Mouse (Mus musculus) midbrain, postnatal 0 days (tissue): ENCODE data around the gene Igfbp2. TPM values are rescaled to one million over a fixed set of nuclear protein-coding genes. Genes with fewer than 3 reads are reported as not detected.
A peak's percentile ranks its signal among the peaks of the same experiment; 100 is the strongest.

Experiments
- ATAC-seq: fragments of 200-750 bp; cut with Nextera tagmentation; 2 replicates; pipeline ENCODE4 v1.8.0; 2017; ENCODE audit warnings: moderate number of reproducible peaks, mild to moderate bottlenecking, moderate TSS enrichment, moderate library complexity; ENCODE audit not compliant: low FRiP score
- DNase-seq: peaks from one replicate; pipeline ENCODE4 v3.0.0-alpha.2; 2015; ENCODE audit warnings: low spot score
- H3K27ac ChIP-seq: fragments of 300-500 bp; sonication (generic); 2 replicates; pipeline ENCODE4 v1.5.1; 2014; ENCODE audit warnings: low read depth, mild to moderate bottlenecking, low read length, mixed read lengths
- H3K27me3 ChIP-seq: fragments of 300-500 bp; sonication (generic); 2 replicates; pipeline ENCODE4 v1.6.1; 2014; ENCODE audit warnings: low read length, control low read depth, mixed read lengths; ENCODE audit not compliant: insufficient read depth
- H3K36me3 ChIP-seq: fragments of 300-500 bp; sonication (generic); 2 replicates; pipeline ENCODE4 v1.6.1; 2014; ENCODE audit warnings: low read length, control low read depth, mixed read lengths; ENCODE audit not compliant: insufficient read depth
- H3K4me1 ChIP-seq: fragments of 300-500 bp; sonication (generic); 2 replicates; pipeline ENCODE4 v1.6.1; 2014; ENCODE audit warnings: mild to moderate bottlenecking, control low read depth, antibody characterized with exemption, low read length, mixed read lengths; ENCODE audit not compliant: insufficient read depth
- H3K4me2 ChIP-seq: fragments of 300-500 bp; sonication (generic); 2 replicates; pipeline ENCODE4 v1.6.1; 2014; ENCODE audit warnings: low read depth, mild to moderate bottlenecking, low read length, mixed read lengths; ENCODE audit not compliant: poor library complexity, severe bottlenecking
- H3K4me3 ChIP-seq: fragments of 300-500 bp; sonication (generic); 2 replicates; pipeline ENCODE4 v1.5.1; 2014; ENCODE audit warnings: low read depth, mild to moderate bottlenecking, low read length, moderate library complexity
- H3K9ac ChIP-seq: fragments of 300-500 bp; sonication (generic); replicated peaks from 2 replicates; pipeline ENCODE4 v1.6.1; 2014; ENCODE audit warnings: mild to moderate bottlenecking, low read length, moderate library complexity, mixed read lengths; ENCODE audit not compliant: poor library complexity, severe bottlenecking
- H3K9me3 ChIP-seq: fragments of 300-500 bp; sonication (generic); 2 replicates; pipeline ENCODE4 v1.6.1; 2016; ENCODE audit warnings: low read length, control low read depth
- CTCF ChIP-seq: IDR thresholded peaks from 2 replicates; pipeline ENCODE4 v1.5.1; 2016; ENCODE audit warnings: antibody characterized with exemption, mild to moderate bottlenecking
- WGBS: fragments of 180-500 bp; shearing (Covaris S2); extraction: QIAGEN DNeasy Blood & Tissue Kit; methylation state at CpG from one replicate; pipeline ENCODE4 v1.1.7; 2014; 5-methylcytosine and 5-hydroxymethylcytosine counted together
- polyA plus RNA-seq: library from polyadenylated mRNA; unstranded; fragments of >200 nt; fragmentation: Nextera tagmentation; extraction: Ambion mirVana; gene quantifications from 2 replicates; pipeline ENCODE4 v1.2.1, GENCODE M21; 2015
- total RNA-seq: library from RNA; depleted of rRNA; stranded (reverse); fragments of >200 nt; gene quantifications from 2 replicates; pipeline ENCODE4 v1.2.3, GENCODE M21; 2014

The Igfbp2 gene
- total and polyA plus RNA-seq, 2 experiments from 2014 or later, result 272 to 450 TPM

DNA sequence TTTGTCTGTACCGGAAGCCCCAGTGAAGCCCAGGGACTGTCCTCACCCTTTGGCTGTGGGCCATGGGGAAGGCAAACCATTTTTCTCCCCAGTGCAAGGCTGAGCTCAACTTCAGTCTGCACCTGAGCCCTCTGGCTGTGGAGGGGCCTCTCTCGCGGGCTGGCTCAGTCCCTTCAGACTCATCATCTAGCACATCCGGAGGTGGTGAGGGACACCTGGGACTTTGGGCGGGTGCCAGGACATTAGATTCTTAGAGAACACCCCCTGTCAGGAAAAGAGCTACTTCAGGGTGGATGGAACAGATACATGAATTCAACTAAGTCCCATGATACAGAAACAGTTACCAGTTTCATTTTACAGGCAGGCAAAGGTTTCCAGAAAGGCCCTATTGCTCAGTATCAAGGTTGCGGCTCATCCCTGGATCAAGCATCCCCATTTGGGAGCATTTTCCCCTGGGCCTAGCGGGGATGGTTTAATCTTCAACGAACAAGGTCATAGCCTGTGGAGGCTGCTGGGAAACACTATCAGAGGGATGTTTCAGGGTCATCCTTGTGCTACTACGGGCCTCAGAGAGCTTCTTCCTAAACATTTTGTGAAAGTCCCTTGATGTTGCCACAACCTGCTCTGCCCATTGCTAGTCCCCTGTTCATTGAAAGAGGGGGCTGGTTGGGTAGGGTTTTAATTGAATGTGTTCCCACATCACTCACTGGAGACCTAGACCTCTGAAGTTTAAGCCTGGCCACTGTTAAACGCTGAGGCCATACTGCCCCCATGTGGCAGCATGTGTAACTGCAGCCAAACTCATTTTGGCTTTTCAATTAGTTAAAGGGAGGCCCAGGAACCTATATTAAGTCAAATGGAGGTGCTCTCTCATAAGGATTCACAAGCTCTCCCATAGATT, 30.3 kb downstream of the Igfbp2 start:
- peak; percentile 82 for DNase-seq
- H3K9me3 ChIP-seq, result no peaks in the 10 kb centered on the region
- H3K27ac ChIP-seq, result no peak overlapping the region
- H3K36me3 ChIP-seq, result no peaks in the 10 kb centered on the region
- no peaks in the 10 kb centered on the region for H3K4me1 ChIP-seq
- ATAC-seq, result no peak
- H3K9ac ChIP-seq, result 0 out of 2 replicates have a peak overlapping the region, but pooled peaks have one; percentile 4
- no peak overlapping the region for H3K4me2 ChIP-seq
- H3K4me3 ChIP-seq, result no peak overlapping the region
- peak; percentile 99 for TF ChIP-seq CTCF
- WGBS, result 51% methylated on average over 10 of the region's 10 CpGs
- H3K27me3 ChIP-seq, result no peaks in the 10 kb centered on the region

DNA sequence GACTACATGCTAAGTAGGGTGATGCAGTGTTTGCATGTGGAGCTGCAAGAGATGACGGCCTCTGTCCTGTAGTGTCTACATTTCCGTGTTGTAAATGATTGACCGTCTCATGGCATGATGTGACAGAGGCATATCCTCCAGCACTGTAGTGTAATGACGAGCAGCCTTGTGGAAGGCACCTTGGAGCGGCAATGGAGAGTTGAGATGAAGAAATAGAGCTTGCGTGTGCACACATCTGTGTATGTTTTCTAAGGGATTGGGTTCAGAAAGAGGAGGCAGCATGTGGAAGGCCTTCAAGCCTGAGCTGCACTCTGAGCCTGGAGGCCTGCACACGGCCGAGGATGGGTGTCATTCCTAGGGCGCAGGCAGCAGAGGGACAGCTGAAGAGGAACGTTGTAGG, 31.4 kb downstream of the Igfbp2 start:
- 90% methylated on average over 10 of the region's 10 CpGs for WGBS
- no peaks in the 10 kb centered on the region for H3K4me1 ChIP-seq
- no peak overlapping the region for H3K9ac ChIP-seq
- H3K4me3 ChIP-seq, result no peak overlapping the region
- no peak overlapping the region for H3K27ac ChIP-seq
- TF ChIP-seq CTCF, result no peak
- no peaks in the 10 kb centered on the region for H3K9me3 ChIP-seq
- H3K4me2 ChIP-seq, result no peak overlapping the region
- DNase-seq (no peak), ATAC-seq (no peak)
- H3K27me3 ChIP-seq, result no peaks in the 10 kb centered on the region
- H3K36me3 ChIP-seq, result no peaks in the 10 kb centered on the region

DNA sequence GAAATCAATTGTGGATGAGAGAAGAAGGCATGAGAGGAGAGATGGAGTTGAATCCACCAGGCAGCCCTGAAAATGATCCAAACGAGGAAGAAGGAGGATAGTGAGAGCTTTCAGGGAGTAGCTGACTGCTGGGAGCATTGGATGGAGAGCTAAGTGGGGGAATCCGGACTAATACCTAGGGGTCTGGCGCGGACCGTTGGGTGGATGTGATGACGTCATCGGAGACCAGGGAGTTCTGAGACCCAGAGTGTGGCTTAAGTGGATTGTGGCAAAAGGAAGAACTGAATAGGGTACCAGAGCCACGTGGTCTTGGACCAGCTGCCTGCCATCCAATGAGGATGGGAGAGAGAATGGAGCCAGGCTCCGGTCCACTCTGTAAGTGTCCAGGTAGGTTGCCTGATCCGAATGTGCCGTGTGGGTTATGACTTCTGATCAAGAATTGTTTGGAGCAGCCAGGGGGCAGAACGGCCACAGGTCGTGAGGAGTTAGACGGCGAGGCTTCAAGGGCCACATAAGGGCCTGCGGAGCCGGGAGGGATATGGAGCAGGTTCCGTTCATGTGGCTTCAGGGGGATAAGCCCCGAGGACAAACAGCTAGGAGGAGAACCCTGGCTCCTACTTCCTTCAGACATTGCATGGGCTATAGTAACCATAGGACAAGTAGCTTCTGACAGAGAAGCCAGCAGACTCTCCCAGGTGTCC, 32.1 kb downstream of the Igfbp2 start:
- Histone ChIP-seq H3K9ac (no peak overlapping the region), H3K9me3 (no peaks in the 10 kb centered on the region), H3K36me3 (no peaks in the 10 kb centered on the region), H3K27me3 (no peaks in the 10 kb centered on the region), H3K27ac (no peak overlapping the region), H3K4me1 (no peaks in the 10 kb centered on the region), H3K4me3 (no peak overlapping the region), H3K4me2 (no peak overlapping the region)
- DNase-seq (no peak), ATAC-seq (no peak)
- WGBS, result 83% methylated on average over 19 of the region's 19 CpGs
- TF ChIP-seq CTCF, result no peak

DNA sequence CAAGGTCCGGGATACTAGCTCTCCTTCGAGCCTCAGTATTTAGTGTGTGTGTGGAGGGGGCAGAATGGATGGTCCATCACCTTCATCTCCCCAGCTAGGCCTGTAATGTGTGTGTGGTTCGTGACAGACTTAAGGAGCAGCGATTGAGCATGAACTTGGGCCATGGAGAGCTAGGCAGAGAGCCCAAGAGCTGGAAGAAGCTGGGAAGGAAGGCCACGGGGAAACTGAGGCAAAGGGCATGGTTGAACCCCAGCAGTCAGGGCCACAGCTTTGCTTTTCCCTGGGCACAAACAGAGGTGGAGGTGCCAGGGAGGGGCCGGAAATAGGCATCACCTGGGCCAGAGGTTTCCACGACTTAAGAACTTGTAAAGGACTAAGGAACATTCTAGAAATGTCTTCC, 32.8 kb downstream of the Igfbp2 start:
- Histone ChIP-seq H3K27ac (no peak overlapping the region), H3K4me1 (no peaks in the 10 kb centered on the region), H3K9me3 (no peaks in the 10 kb centered on the region), H3K27me3 (no peaks in the 10 kb centered on the region), H3K4me2 (no peak overlapping the region), H3K4me3 (no peak overlapping the region), H3K36me3 (0 out of 2 replicates have a peak, but pooled peaks cover 3% of the 10 kb centered on the region), H3K9ac (no peak overlapping the region)
- DNase-seq (no peak), ATAC-seq (no peak)
- 88% methylated on average over 7 of the region's 7 CpGs for WGBS
- TF ChIP-seq CTCF, result no peak

DNA sequence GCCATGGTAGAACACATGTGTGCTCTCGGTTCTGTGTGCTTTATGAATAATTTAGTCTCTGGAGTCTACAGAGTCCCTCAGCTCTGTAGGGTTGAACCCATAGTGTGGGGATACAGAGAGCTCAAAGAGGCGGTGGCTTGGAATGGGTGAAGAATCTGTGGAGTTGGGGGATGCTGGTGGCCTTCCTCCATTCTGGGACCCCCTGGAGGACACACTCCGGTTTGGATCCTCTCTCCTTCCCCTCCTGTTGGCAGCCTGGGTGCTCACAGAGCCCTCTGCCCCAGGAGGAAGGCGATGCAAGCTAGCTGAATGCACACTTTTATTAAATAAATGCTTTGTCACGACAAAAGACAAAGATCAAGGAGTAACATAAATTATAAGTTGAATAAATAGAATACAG, 33.3 kb downstream of the Igfbp2 start:
- Histone ChIP-seq H3K4me2 (no peak overlapping the region), H3K27me3 (no peaks in the 10 kb centered on the region), H3K4me1 (no peaks in the 10 kb centered on the region), H3K9me3 (no peaks in the 10 kb centered on the region), H3K4me3 (no peak overlapping the region), H3K9ac (no peak overlapping the region), H3K27ac (no peak overlapping the region), H3K36me3 (0 out of 2 replicates have a peak, but pooled peaks cover 3% of the 10 kb centered on the region)
- no peak for TF ChIP-seq CTCF
- 68% methylated on average over 5 of the region's 5 CpGs for WGBS
- DNase-seq (no peak), ATAC-seq (no peak)

DNA sequence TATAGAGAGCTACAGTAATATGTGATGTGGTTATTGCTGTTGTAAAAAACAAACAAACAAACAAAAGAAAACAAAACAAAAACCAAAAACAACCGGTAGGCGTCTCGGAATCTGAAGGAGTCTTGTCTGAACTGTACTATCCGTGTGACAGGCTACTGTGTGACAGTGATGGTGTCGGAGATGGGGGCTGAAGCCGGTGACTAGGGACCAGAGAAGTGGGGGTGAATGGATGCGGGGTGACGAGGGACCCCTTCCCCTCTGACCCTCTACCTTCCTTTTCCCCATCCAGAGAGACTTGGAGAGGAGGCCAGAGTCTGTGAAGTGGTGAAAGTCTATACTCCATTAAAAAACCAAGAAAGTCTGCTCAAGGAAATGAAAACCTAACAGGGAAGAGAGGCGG, 34.0 kb downstream of the Igfbp2 start:
- no peak for TF ChIP-seq CTCF
- no peak overlapping the region for H3K9ac ChIP-seq
- WGBS, result 87% methylated on average over 9 of the region's 9 CpGs
- H3K9me3 ChIP-seq, result no peaks in the 10 kb centered on the region
- 0 out of 2 replicates have a peak overlapping the region, but pooled peaks have one; percentile 60 for H3K27ac ChIP-seq
- no peak overlapping the region for H3K4me3 ChIP-seq
- DNase-seq (no peak), ATAC-seq (no peak)
- no peaks in the 10 kb centered on the region for H3K4me1 ChIP-seq
- H3K36me3 ChIP-seq, result 0 out of 2 replicates have a peak, but pooled peaks cover 3% of the 10 kb centered on the region
- H3K27me3 ChIP-seq, result no peaks in the 10 kb centered on the region
- H3K4me2 ChIP-seq, result no peak overlapping the region
